Mouse (Mus musculus): ENCODE results near the gene Sergef.

Sergef gene

DNA sequence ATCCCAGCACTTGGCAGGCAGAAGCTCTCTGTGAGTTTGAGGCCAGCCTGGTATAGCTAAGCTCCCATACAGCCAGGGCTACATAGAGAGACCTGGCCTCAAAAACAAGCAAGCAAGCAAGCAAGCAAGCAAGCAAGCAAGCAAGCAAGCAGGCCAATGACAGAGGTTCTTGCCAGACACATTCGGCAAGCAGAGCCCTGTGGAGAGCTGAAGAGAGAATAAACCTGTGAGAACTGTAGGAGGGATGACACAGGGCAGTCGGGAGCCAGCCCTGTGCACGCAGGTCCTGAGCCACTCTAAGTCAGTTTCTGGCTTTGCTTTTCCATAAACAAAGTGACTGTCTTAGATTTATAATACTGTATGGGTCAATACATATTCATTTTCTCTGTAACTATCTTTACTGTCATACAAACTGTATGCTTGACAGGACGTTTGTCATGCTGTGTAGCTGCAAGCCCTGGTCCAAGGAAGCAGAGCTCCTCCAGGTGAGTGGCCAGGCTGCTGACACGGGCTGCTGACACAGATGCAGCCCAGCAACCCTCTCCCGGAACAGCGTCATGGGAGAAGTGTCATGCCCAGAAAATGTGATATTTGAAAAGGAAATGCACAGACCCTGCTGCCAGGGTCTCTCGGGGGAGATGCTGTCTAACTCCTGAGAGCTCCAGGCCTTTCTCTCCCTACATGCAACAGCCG is 192.0 kb downstream of the Sergef start:
- no peak for DNase-seq (ENCODE audit: low spot score in 2 of 2)

DNA sequence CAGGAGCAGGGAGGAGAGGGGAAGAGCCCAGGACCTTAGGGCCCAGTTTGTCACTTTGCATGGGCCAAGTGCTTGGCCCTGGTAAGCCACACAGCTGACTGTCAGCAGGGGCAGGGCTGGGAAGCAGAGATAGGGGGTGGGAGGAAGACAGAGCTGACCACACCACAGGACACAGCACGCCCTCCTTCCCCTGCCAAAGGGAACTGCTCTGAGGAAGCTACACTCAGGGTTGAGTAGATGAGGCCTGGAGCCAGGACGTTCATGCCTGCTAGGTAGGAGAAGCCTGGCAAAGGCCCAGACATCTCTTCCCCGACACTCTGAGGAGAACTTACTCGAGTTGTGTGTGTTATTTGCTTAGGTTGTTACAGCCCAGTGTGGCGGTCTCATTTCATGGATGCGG is 193.7 kb downstream of the Sergef start:
- no peak for DNase-seq (ENCODE audit: low spot score in 2 of 2)

DNA sequence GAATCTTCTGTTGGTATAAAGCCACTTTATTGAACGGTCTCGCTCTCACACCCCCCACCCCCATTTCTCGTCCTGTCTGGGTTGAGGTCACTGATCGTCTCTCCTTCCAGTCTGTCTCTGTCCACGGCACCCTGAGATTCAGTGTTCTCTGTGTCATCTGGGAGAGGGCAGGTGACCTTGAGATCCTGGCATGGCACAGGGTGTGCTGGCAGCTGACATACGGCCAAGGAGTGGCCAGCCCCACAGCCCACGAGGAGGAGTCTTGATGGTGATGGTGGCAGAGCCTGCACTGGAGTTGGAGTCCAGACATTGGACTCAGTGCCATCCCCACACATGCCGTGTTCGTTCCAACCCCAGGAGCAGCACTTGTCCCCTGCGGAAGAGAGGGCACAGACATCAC is 196.4 kb downstream of the Sergef start:
- no peak for DNase-seq (ENCODE audit: low spot score in 2 of 2)

DNA sequence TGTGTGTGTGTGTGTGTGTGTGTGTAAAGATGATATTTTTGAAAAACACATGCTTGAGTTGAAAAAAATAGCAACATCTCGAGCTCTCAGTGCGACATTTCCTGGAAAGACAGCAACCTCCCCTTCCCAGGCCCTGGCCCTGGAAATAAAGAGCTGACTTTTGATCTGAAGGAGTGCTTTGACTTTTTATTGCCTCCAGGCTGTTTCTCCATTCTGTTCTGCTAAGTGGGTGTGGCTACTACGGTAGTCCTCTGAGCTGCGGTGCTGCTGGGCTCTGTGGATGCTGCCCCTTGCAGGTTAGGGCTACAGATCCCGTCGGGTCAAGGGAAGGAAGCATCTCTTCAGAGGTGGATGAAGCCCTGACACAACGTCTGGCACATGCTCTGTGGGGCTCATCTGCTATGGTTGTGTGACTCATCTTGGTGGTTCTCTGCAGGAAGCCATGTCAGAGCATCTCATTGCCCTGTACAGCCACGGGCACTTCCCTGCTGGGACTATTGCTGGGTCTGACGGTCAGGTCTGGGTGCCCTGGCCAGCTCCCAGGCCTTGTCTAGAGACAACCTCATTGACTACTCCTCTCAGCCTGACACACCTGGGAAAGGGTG is 201.0 kb downstream of the Sergef start:
- no peak for DNase-seq (ENCODE audit: low spot score in 2 of 2)

DNA sequence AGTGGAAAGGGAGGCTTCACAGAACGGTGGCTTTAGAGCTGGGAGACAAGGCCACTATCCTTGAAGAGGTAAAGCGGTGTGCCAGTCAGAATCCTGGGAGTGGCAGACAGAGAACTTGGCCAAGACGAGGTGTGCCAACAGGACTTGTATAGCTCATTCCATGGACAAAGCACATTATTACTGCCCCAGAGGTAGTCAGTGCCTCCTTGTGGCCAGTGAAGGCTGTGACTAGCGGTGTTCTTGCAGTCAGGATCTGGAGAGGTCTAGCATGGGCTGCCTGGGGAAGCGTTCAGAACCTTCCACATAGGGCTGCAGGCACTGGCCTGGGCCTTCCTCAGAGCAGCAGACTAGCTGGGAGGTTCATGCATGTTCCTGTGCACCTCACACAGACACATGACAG is 203.8 kb downstream of the Sergef start:
- DNase-seq (ENCODE audit: low spot score in 2 of 2) = no peak

DNA sequence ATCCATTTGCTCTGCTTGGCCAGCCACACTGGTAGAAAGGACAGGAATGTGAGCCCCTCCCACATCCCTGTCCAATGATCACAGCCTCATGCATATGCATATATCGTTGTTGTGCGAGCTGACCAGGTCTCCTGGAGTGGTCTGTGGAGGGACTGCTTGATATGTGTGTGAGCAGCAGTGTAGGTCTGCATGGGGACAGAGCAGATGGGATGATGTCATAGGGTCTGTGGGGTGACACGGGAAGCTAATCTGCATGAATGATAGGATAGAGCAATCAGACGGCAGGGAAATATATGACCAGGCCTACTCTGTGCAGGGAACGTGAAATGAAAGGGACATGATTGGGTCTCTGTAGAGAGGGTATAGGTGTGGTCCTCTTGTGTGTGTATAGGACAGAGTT is 205.7 kb downstream of the Sergef start:
- no peak for DNase-seq (ENCODE audit: low spot score in 2 of 2)

DNA sequence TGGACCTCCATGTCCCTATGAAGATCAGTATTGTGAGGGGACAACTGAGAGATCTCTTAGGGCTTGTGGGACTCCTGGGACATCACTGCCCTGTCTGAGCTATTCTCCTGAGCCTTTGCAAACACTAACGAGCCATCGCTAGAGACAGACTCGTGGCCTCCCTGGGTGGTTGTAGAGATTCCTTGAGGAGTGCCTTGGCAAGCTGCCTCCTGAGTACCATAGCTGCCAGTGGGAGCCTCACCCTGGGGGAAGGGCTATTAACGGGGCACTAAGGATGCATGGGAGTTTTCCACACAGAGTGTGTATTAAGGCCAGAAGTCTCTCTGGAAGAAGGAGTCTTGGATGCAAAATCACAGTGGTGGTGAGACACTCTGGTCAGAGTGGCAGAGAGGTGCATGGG is 214.6 kb downstream of the Sergef start:
- no peak for DNase-seq (ENCODE audit: low spot score in 2 of 2)

DNA sequence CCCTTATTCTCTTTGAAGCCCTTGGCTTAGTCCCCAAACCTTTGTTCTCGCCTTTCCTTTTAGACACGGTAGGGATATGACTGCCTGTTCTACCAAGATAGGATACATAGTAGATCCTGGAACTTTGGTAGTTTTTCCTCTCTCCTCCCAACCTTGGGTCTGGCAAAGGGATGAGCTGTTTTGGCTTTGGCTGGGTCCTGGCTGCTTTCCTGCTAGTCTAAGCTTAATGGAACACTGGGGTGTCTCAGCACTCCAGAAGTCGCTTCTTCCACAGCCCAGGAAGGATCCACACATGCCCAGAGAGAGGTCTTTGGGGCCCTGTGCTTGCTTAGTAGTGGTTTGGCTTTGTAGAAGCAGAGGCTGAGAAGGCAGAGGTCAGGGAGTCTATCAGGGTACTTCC is 215.7 kb downstream of the Sergef start:
- DNase-seq (ENCODE audit: low spot score in 2 of 2) = no peak

DNA sequence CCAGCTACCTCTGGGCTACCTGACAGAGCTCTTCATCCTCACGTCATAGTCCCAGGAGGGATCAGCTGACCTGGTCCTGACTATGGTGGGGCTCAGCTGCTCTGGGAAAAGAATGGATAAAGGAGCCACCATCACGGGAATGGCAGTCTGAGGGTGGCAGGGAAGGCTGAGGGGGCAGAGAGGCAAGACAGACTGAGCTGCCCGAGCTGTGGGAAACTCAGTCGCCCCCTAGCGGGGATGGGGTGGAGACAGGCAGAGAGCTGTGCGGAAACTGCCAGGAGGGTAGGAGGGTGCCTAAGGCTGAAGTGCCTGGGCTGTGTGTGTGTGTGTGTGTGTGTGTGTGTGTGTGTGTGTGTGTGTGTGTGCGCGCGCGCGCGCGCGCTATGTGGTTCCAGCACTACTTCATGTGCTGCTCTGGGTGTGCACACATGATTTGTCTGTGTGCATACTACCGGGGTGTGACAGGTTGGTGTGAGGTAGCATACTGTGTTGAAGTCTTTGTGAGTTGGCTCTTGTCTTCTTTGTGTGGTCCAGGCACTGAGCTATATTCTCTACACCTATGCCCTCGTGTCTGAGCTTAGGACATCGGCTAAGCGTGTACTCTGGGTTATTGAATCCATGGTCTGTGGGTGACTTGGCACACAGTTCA is 216.7 kb downstream of the Sergef start:
- DNase-seq (ENCODE audit: low spot score in 2 of 2) = peak; percentile 61 to 83

DNA sequence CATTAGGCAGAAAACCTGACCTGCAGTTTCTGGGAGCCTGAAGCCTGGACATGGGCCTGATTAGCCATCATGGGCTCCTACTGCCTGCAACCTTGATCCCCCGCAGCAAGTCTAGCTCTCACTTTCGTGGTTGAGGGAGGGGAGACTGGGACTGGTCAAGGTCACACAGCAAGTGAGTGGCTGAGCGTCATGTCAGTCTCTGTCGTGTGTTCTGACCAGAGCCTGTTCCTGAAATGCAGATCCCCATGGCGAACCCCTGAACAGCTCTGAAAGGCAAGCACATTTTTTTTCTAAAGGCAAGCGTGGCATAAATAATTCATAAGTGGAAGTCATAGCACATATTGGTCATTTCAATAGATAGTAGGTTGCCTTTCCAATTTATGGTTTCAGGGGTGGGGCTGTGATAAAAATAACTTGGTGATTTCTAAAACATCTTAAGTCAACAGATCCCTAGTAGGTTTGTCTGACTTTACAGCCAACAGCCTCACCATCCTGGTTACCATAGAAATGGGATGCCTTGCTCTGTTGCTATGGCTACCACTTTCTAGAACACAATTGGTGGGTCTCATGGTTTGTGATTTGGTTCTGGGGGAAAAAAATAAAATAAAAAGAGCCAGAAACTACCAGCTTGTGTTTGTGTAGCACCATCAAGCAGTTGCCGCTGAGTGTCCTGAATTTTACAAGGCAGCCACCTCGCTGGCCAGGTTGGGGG is 217.4 kb downstream of the Sergef start:
- peak; percentile 45 to 58 for DNase-seq (ENCODE audit: low spot score in 2 of 2)

DNA sequence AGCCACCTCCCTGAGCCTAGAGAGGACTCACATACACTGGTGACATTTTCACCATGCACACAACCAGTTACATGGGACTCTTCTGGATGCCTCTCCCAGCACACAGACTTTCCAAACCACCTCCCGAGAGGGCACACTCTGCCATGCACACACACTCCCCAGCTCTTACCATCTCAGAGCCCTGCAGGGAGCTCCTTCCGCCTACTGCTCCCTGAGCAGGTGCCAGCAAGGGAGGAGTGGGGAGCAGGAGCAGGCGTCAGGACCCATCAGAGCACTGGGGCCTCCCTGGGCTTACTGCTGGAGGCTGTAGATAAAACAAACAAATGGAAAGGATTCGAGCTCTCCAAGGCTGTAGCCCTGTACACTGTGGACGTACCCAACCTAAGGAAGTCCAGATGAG is 218.1 kb downstream of the Sergef start:
- peak; percentile 54 to 57 for DNase-seq (ENCODE audit: low spot score in 2 of 2)

DNA sequence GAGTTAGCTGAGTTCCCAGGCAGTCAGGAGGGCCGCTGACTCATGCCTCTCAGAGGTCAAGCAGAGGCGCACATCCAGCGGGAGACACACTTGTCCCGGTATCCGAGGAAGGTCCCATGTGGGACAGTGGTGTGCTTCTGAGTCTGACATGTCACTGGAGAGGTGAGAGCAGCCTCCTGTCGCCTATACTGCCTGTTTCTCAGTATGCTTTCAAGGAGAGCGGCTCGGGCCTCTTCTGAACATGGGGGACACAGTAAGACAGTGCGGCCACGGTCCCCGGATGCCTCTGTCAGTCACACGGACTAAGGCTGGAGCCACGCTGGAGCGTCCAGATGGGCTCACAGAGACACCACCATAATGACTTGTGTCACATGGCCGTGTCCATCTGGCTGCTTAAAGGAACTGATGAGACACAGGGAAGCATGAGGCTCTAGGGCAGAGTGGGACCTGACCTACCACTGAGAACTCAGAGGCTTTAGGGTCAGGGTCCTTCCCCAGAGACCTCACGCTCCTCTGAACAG is 221.4 kb downstream of the Sergef start:
- DNase-seq (ENCODE audit: low spot score in 2 of 2) = no peak

DNA sequence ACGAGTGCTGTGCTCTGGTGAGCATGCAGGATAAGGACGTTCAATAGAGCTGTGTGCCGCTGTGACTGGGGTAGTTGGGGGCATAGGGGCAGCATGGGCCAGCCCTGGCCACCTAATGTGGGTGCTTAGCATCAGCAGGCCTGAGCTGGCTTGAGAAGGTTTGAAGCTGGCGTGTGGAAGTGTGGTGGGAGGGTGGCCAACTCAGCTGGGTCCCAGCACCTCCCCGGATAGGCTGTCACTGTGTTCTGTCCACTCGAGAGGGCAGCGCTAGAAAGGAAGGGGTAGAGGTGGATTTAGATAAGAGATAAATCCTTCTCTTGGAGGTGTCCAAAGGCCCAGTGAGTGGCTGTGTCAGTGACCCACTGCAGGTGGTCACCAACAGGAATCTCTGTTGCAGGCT is 222.1 kb downstream of the Sergef start:
- DNase-seq (ENCODE audit: low spot score in 2 of 2) = no peak

DNA sequence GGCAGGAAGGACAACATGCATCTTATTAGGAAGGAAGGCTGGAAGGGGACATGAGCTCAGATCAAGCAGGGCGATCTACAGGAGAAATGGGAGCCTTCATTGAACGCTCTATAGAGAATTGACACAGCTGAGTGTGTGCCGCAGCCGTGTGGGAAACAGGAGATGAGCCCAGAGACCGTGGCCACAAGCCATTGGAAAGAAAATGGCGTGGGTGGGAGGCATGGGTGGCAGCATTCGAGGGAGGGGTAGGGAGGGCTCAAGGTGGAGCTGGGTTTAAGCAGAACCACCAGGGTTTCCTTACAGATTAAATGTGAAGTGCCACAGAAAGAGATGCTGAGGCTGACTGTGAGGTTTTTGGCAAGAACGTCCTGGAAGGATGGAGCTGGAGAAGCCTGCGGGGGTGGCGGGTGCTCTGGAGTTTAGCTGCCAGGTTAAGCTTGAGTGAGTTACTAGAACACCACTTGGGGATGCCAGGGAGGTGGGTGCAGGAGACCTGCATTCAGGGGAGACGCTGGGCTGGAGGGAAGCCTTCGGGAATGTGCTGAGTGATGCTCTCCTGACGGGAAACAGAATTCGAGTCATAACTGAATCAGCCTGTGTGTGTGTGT is 223.7 kb downstream of the Sergef start:
- peak in 1 of 2 experiments; percentile 46 for DNase-seq (ENCODE audit: low spot score in 2 of 2)

DNA sequence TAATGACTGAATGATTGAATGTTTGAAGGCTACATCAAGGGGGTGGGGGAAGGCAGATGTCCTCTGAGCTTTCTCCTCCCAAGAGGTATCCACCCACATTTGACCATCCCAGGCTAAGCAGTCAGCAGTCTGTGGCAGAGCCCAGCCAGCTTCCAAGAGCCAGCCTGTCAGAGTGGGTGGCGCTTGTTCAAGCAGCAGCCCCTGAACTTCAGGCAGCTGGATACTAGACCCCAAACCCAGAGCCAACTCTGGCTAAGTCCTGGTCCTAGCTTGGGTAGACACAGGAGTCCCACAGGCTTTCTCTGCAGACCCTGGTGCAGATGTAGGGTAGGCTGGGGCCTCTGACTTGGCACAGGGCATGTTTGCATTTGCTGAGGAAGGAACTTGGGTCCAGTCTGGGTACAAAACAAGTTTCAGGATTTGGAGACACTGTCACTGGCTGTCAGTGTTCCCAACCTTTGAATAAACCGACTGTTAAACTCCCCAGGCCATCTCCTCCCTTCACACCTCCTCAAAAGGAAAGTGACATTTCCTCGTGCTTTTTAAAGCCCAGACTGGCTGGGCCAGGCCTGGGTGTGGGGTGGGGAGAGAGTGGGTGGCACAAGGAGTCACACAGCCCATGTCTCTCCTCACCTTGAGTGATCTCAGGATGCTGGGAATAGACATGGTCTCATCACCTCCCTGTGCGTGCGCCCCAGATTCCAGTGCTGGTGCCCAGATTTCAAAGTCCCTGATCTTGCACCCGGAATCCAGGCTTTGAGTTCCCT is 225.5 kb downstream of the Sergef start:
- no peak for DNase-seq (ENCODE audit: low spot score in 2 of 2)

DNA sequence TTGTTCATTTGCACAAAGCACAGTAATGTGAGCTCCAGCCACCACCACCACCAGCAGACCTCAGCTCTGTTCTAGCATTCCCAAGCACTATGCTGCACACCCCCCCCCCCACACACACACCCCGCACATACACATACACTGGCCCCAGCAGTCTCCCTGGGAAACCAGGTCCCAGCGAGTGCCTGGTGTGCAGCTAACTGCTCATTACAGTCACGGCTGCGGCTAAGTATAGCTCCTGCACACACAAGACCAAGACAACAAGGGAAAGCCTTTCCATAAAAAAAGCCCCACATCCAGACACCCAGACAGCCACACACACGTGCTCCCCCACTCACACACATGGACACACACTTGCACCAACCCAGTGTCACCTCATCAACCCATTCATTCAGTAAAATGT is 226.8 kb downstream of the Sergef start:
- DNase-seq (ENCODE audit: low spot score in 2 of 2) = peak; percentile 38 to 56

DNA sequence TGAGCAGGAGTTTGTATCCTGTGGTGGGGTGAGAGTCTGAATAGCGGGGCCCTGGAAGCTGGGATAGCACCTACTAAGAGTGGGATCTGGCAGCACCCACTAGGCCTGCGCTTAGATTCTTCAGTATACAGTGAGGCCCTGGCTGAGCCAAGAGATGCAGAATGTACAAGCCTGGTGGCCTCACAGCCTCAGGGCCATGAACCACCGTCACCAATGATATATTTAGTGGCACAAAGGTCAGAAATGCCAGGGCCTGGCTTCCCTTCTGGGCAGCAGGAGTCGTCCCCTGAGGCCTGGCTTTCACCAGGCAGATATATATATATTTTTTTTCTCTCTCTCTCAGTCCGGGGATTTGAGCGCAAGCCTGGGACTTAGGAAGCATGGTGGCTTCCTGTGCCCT is 228.9 kb downstream of the Sergef start:
- DNase-seq (ENCODE audit: low spot score in 2 of 2) = no peak

DNA sequence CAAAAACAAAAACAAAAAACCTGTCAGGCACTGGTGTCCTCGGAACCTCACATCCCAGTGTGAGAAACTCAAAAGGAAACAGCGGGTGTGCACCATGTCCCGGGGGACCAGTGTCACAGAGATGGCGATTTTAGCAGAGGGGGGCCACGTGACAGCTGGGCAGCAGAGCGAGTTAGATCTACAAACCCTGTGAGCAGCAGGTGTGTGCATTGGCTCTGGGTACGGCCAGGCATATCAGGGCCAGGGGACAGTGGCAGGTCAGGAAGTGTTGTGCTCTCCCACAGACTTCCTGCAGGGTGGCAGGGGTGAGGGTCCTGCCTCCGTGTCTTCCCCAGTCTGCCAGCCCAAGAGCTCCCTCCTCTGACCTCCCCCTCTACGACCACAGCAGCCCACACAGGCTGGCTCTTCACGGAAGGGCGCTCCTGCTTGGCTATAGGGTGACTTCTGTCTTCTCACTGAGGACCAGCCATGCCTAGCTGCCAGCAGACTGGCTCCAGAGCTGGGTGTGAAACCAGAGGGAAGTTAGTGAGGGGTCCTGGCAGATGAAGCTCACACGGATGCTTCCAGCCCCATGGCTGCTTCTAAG is 230.3 kb downstream of the Sergef start:
- no peak for DNase-seq (ENCODE audit: low spot score in 2 of 2)

DNA sequence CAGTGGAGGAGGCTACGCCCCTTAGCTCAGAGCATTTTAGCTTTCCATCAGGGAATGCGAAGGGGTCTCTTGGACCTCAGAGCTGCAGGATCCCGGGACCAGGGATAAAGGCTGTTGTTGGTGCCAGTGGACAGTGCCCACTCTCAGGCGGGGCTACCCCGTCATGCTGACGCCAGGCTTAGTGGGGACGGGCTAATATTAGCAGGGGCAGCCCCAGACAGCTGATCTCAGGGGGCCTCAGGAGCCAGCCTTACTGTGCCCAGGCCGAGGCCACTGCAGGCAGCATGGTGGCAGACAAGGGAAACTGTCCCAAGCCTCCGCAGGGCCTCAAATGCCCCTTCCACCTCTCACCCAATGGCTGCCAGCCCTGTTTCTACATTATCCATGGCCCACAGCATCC is 231.0 kb downstream of the Sergef start:
- no peak for DNase-seq (ENCODE audit: low spot score in 2 of 2)

DNA sequence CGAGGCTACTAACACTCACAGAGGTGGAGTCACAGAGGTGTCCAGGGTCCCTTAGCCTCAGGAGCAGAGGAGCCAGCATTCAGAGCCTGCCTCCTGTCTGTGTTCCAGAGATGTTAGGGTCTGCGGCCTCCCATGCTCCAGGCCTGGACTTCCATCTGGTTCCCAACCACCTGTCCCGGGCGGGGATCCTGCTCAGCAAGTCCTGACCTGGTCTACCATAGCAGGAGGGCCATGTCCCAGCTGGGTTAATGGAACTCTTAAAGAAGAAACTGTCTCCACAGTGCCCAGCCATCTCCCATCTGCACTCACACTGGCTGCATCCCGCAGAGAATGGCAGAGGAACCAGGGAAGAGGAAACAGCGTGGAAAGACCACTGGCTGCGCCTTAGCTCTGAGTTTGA is 234.9 kb downstream of the Sergef start:
- no peak for DNase-seq (ENCODE audit: low spot score in 2 of 2)

Data from left cerebral cortex, adult 9 months (tissue).